Mouse (Mus musculus): ENCODE results near the gene Psmc6.

GRCm38 (mm10) chr14:45325471-45325870 lies 4.1 kb upstream of the Psmc6 start:
- TF ChIP-seq CTCF (IDR thresholded peaks at IDR 0.05 in 2 of 3, conservative IDR thresholded peaks at IDR 0.05 in 1 of 3; ENCODE audit: control insufficient read depth in 1 of 3, insufficient read depth in 1 of 3, low read depth in 2 of 3, low read length in 3 of 3, poor library complexity in 1 of 3, severe bottlenecking in 1 of 3) (no peak), EP300 (IDR thresholded peaks at IDR 0.05; ENCODE audit: low read depth in 1 of 2, low read length in 2 of 2) (peak in 1 of 2 experiments; percentile 35; a peak in 1 of 4 replicates), POLR2A (IDR thresholded peaks at IDR 0.05; ENCODE audit: control insufficient read depth in 1 of 2, insufficient read depth in 1 of 2, low read depth in 1 of 2, low read length in 2 of 2, poor library complexity in 1 of 2) (no peak), RAD21 (IDR thresholded peaks at IDR 0.05; ENCODE audit: low read depth, low read length) (no peak), CHD2 (IDR thresholded peaks at IDR 0.05; ENCODE audit: low read length) (no peak), RCOR1 (IDR thresholded peaks at IDR 0.05; ENCODE audit: low read depth, low read length) (no peak), MYC (IDR thresholded peaks at IDR 0.05; ENCODE audit: low read depth, low read length) (no peak), SMC3 (IDR thresholded peaks at IDR 0.05; ENCODE audit: low read depth, low read length) (no peak)
